Mouse (Mus musculus): ENCODE results near the gene Fat3.

GRCm38 (mm10) chr9:16270768-16271114 lies 230.3 kb downstream of the Fat3 start:
- TF ChIP-seq POLR2A (IDR thresholded peaks at IDR 0.05; ENCODE audit: borderline replicate concordance, low read depth, low read length) (no peak), CTCF (IDR thresholded peaks at IDR 0.05; ENCODE audit: low read depth, low read length) (no peak)

All from bone marrow macrophage, adult 2 months (primary cell).